Mouse (Mus musculus) small intestine, adult 2 months (tissue): Measurements from ENCODE around the gene Abtb1.

Experiments
- CTCF ChIP-seq: fragments of 200-500 bp; IDR thresholded peaks from 2 replicates; pipeline ENCODE4 v1.5.1; 2012; ENCODE audit warnings: low read depth, mild to moderate bottlenecking, control low read depth, inconsistent platforms, low read length, moderate library complexity, mixed read lengths; ENCODE audit not compliant: insufficient replicate concordance, insufficient read length; ENCODE audit errors: extremely low read depth
- POLR2A ChIP-seq: fragments of 200-500 bp; IDR thresholded peaks from 2 replicates; pipeline ENCODE4 v1.6.1; 2012; ENCODE audit warnings: low read depth, mild to moderate bottlenecking, control low read depth, inconsistent platforms, low read length, moderate library complexity

DNA sequence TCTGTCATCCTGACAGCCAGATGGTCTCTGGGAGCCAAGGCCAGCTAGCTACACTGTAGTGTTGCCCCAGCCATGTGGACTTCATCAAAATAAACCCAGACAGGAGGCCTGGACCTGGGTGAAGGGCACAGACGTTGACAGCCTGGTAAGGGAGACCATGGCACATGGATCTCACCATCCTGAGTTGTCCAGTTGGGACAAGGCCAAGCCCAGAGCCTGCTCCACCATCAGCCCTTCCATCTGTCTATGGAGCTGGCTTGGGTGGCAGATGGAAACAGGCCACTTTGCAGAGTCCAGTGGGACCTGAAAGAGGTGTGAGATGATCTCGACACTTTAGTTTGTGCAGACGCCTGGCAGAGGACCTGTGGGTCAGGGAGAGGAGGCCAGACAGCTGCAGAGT is 41.0 kb downstream of the Abtb1 start:
- no peak for TF ChIP-seq POLR2A
- no peak for TF ChIP-seq CTCF
